Mouse (Mus musculus) thymus, adult 18-20 months (tissue): ENCODE measurements at regions not wholly inside any gene's neighbourhood (a gene's known extent, or its start where the extent isn't known, plus 50 kb on each side); places are given as distances from the start of the nearest gene placed in this dataset.
"Not testable (repeated sequence)": the region's sequence is repeated elsewhere in the genome, so short reads cannot be mapped to it uniquely, and the experiment has no call there.

ENCODE experiments used
- DNase-seq, 2 experiments: peaks; one replicate each; pipeline ENCODE4 v3.0.0; 2022; ENCODE audit warnings: mixed read lengths in 2 of 2

DNA sequence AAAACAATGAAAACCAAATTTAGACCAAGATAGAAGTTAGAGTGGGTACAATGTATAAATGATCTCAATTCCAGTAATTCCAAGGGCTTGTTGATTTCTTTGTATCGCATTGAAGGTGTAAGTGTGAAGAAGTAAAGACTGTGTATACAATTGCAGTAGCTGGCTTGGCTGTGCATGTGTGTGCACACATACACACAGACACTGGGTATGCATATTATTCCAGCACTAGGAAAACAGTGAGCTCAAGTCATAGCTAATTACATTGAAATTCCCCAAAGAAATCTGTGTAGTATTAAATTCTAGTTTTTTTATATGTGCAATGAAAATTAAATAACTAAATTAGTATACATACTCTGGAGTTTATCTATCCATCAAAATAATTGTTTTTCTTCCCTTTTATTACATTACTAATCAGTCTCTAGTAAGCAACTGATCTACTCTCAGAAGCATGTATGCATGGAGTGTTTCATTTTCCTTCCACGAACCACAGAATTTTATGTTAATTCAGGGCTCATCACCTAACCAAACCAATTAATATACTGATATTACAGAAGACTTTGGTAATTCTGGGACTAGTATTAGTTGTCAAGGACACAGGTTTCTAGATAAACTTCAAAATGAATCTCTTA is 56.5 kb downstream of the Gm8797 start:
- no peak for DNase-seq

DNA sequence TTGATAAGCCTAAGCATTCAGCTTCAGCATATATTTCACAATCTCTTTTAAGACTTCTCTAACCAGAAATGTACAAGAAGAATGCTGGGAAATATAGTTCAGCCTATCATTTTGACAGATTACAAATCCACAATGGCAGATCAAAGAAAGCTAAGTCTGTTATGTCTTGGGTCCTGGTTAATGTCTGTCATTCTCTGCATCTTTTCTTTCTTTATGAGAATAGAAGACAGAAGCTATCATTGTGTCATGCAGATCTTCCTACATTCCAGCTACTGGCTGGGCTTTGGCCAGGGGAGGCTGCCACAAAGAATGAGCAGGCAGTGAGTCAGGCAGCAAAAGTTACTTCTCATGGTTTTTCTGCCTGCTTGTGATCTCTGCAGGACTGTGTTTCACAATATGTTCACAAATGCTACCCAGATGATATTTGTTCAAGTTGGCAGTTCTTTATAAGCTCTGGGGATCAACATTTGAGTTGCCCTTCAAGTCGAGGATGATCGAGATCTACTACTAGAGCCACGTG is 60.5 kb downstream of the Gm8797 start:
- DNase-seq = no peak

DNA sequence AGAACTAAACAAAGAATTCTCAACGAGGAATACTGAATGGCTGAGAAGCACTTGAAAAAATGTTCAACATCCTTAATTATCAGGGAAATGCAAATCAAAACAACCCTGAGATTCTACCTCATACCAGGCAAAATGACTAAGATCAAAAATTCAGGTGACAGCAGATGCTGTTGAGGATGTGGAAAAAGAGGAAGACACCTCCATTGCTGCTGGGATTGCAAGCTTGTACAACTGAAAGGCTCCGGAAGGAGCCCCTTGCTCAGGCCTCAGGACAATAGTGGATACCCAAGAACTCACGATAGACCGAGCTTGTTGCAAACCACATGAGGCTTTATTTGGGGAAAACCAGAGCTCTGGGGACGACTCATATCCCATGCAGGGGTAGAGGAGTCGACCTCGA is 69.6 kb downstream of the Gm8797 start:
- DNase-seq = not testable (repeated sequence)

DNA sequence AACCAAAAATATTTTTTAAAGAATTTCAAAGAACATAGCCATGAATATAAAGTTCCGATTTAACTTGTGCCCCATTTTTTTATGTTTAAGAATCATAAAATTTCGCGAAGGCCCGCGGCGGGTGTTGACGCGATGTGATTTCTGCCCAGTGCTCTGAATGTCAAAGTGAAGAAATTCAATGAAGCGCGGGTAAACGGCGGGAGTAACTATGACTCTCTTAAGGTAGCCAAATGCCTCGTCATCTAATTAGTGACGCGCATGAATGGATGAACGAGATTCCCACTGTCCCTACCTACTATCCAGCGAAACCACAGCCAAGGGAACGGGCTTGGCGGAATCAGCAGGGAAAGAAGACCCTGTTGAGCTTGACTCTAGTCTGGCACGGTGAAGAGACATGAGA is 109.6 kb downstream of the Gm8797 start:
- DNase-seq = peak; percentile 99

DNA sequence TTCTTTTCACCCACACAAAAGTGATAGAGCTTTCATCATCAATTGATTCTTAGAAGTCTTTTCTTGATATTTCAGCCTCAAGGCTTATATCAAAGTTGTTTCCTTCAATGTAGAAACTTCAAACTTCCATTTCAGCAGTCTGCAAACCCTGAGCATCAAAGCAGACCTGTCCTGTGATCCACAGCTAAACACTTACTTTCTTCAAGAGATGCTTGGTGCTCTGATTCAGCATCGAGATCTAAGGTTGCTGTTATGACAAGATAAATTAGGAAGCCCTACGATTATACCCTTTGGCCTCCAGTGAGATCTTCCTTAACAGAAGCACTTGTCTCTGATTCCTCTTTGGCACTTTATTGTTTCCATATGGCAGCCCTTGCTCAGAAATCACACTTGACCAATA is 119.8 kb downstream of the Gm8797 start:
- no peak for DNase-seq

DNA sequence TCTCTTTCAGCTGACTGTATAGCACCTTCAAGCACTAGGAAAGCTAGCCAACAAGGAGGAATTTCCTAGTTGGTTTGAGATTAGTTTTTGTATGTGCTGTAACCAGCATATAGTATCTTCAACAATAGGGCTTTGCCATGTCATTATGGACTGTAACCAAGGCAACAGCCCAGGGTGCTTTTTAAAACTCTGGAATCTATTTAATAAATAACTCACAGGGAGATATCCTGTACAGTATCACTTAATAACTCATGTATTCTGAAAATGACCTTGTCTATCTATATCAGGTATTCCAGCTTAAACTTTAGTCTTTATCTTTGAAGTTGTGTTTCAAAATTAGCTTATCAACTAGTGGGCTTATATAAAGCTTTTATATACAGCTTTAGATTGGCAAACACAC is 128.5 kb downstream of the Gm8797 start:
- DNase-seq = no peak

DNA sequence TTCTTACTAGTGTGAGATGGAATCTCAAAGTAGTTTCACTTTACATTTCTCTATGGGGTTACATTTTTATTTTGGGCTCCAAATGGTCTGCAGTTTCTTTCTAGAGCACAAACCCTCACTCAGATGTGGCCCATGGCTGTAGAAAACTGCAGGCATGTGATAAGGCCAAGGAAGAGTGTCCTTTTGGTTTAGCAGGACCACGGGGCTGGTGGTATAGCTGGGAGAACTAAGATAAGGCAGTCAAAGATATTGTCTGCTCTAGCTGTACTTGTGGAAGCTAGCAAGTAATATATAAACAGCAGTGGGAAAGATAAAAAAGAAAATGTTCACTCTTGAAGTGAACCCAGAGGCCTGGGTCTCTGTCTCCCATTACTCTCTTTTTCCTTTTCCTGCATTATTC is 166.9 kb downstream of the Gm8797 start:
- no peak for DNase-seq

DNA sequence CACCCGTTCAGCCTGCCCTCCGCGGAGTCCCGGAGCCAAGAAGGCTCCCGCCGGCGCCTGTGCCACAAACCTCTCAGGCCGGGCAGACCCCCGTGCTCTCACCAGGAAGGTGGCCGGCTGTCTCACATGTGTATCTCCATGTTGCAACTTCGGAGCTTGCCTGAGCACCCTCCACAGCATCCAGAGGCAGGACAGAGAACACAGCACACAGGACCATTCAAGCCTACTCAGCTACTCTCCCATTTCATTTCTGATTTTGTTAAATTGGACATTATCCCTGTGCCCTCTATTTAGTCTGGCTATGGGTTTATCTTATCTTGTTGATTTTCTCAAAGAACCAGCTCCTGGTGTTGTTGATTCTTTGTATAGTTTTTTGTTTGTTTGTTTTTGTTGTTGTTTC is 199.6 kb downstream of the Gm8797 start:
- not testable (repeated sequence) for DNase-seq

DNA sequence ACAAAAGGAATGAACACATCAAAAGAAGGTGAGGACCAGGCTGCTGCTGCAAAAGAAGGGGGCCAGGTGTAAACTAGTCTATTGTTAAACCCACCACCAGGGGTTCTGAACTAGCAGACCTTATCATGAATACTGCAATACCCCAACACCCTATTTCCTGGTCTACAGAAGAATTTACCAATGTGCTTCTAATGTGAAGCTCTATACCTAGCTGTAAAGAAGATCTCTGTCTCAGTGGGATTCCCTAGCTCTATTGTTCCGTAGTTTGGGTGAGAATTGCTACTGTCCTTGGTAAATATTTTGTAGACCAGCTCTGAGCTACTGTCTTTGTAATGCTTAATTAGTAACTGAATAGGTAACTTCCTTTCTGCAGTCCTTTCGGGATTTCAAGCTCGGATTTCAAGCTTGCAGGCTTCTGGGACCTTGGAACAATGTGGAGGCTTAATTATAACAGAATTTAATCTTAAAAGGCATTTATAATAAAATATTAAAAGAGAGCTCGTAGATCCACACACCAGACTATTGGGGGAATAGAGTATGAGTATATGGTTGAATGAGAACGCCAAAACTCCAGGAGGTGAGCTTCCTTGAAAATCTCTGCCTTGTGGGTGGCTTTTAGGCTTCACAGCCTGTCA is 238.5 kb downstream of the Gm8797 start:
- not testable (repeated sequence) for DNase-seq

DNA sequence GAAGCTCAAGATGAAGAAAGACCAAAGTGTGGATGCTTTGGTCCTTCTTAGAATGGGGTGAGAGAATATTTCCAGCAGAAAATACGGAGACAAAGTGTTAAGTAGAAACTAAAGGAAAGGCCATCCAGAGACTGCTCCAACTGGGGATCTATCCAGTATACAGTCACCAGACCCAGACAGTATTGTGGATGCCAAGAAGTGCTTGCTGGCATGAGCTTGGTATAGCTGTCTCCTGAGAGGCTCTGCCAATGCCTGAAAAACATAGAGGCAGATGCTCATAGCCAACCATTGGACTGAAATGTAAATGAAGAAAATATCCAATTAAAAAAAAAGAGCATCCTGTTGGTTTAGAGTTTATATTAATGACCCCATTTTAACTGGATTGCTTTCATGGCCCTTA is 253.8 kb downstream of the Gm8797 start:
- no peak for DNase-seq

DNA sequence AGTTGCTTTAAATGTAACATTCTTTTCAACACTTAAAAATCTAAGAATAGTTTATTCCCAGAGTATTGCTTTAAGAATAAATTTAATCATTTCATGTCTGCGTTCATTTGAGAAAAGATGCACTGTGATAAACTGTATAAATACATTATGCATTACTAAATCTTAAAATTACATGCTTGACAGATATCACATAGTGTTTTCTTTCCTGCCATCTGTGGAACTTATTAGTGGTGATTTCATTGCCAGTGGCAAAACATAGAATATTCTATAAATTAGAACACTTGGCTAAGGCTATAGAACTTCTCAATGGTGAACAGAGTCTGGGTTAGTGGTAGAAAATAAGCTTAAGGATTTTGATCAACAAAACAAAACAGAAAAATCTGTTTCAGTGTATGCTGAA is 268.1 kb downstream of the Gm8797 start:
- DNase-seq = no peak

DNA sequence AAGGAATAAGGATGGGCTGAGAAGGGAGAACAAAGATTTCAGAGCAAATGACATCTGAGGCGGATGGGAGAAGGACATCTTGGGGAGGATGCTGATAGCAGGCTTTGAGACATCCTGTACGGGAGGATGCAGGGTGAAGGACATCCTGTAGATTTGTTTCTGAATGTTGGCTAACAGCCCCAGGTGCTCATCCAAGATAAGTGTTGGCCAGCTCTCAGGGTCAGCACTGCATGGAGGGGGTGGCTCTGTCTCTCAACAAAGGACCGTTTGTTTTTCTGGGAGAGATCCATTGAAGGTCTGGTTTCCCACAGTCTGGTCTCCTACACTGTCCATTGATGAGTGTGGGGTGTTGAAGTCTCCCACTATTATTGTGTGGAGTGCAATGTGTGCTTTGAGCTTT is 290.7 kb downstream of the Gm8797 start:
- not testable (repeated sequence) for DNase-seq

DNA sequence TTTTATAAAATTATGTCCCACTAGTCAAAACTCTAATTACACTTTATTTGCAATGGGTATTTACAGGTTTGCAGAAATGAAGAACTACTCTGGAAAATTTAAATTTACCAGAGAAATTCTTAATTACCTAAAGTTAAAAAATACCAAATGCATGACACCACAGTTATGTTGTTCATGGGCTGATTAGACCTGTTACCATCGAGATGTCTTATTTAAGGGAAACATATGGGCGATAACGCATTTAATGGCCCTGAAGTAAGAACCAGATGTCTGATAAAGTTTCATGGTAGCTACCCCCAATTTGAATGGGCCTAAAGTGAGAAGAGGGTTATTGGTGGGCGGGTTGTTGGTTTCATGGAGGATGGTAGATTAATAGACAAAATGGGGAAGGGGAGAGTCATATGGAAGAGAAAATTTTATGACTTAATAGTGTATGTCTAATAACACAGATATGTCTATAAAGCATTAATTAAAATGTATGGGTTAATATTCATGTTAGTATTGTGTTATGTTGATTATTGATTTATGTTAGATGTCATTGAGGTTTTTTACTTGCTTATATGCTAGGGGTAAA is 299.0 kb downstream of the Gm8797 start:
- DNase-seq = no peak

DNA sequence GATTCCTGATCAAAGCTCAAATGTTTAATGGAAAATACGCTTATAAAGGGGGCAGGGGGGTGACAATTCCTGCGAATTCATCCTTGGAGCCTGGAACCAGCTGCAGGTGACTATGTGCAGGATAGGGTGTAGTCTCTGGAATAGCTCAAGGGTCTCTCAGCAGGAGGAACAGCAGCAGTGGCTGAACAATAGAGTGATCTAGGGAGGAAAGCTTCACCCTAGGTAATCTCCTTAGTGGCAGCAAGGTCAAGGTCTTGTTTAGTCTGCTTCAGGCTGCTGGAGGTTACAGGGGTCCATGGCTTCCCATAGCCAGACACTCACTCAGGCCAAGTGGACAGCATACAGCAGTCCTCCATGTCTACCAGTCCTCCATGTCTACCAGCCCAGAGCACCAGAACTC is 301.3 kb downstream of the Gm8797 start:
- no peak for DNase-seq

DNA sequence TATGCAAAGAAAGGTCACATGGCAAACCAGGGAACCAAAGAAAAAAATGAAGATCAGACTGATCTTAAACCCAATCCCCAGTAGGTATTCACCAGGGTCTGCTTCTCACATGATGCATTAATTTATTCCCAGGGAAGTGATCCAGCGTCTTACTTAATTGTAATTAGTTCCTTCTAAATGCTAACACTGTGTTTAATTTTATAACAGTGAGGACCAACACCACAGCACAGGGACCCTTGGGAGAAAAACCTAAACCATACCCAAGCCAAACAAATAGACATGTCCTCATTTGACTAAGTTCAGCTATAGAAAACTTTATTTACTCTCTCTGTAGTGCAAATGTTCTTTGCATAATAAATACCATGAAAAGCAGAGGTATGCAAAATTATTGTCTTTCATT is 333.2 kb downstream of the Gm8797 start:
- DNase-seq = no peak

DNA sequence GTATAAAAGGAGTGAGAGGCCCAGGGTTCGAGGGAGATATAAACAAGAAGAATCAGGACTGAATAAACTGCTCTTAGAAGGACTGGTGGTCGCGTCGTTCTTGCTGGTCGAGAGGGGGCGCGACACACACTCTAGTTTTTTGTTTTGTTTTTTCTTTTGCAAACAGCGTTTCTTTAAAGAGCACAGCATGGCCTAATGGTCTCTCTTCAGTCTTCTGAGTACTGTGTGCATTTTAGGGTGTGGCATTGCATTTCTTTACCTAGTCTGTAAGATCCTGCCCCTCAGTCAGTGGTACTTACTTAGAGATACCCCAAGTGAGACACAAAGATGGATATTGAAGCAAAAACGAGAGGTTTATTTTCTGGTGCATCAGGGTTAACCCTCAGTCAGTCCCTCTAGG is 336.7 kb downstream of the Gm8797 start:
- DNase-seq = no peak

DNA sequence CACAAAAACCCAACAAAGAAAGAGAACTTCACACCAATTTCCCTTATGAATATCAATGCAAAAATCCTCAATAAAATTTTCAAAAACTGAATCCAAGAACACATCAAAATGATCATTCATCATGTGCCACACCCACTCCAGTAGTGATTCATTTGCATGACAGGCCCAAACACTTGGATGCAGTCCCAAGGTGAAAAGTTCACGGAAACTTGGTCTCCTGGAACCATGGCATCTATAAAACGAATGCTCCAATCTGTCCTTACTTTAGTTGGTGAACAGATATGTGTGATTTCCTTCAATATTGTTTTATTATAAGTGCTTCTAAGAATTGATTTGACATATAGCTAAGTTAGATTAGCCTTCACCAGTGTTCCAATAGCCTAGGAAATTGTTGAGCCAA is 343.3 kb downstream of the Gm8797 start:
- DNase-seq = no peak

DNA sequence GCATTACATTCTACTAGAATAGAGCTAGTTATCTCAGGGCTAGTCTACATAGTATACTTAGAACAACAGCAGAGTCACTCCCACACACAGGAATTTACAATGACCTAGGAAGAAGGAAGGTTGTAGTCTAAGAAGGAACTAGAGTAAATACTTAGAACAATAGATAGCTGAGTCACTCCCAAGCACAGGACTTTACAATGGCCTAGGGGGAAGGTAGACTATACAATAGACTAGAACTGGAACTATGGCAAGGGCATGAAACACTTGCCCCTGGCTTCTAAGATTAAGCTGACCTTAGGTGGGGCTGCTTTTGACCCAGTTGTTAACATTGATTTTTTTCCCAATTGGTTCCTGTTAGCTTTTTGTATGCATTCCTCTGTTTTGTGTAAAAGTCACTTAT is 343.8 kb downstream of the Gm8797 start:
- not testable (repeated sequence) for DNase-seq

DNA sequence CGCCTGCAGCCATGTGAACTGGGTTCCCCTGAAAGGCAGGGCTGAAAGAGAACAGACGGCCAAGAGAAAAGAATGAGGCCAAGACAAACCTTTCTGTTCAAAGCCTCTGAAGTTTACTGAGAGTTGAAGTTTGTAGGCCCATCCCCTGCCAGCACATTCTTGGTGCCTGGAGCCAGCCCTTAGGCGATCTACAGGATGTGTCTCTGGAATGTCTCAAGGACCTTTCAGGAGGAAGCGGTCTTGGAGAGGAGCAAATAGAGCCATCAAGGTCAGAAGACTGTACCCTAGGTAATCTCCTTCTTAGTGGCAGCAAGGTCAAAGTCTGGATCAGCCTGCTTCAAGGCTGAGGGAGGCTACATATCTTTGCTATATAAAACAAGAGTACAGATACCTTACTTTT is 350.3 kb downstream of the Gm8797 start:
- DNase-seq = no peak

DNA sequence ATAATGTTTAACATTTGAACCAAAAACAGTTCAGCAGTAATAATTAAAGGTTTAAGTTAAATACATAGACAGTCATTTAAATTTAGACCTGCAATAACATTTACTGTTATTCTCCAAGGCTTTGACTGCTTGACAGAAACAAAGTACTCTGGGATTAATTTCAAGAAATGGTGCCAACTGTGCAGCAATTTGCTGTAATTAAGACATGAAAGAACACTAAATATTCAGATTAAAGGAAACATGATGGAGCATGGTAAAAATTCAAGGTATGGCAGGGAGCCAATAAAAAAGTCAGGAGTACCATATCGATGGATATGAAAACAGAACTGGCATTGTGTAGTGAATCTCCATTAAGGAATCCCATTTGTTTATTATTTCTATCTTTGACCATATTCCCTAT is 352.3 kb downstream of the Gm8797 start:
- no peak for DNase-seq

DNA sequence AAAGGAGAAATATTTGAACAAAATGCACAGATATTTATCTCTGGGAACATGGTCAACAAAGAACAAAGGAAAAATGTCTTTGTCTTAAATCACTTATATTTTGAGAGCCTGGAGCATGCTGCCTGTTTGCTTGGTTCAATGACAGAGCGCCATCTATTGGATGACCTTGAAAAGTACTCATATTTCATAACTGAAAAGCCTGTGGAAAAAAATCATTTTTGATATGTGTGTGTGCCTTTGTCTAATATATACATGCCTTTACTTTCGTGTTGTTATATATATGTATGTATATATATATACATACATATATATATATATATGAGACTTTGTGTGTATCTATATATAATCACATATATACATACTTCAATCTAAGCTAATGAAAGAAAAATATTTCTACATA is 356.1 kb downstream of the Gm8797 start:
- no peak for DNase-seq

DNA sequence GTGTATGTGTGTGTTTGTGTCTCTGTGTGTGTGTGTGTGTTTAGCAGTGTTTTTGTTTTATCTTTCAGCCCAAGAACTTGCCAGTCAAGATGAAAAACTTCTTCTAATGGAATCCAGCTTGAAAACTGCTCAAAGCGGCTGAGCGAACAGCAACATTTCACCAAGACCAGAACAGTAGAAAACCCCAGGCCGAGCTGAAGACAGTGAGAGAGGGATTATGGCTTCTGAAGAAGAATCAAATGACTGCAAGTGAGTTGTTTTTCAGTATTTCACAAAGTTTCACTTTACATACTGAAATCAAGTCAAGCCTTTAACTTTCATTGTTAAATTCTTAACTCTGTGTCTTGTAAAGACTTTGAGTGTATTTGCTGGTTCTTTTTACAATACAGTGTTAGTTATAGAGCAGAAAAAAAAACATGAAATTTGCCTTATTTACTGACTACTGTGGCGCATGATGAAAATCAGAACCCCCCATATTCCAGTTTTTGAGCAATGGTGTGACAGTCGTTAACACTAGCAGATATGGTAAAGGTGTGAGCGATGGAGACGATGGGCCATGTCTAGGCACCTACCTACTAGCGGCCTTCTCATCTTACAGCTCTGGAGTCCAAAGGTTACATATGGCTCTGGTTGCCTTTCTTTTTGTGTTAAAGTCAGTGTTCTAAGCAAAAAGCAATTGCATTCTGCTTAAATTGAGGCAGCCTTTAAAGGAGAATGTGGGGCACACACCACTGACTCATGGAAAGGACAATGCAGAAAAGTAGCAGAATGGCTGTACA is 357.0 kb downstream of the Gm8797 start:
- DNase-seq = no peak

DNA sequence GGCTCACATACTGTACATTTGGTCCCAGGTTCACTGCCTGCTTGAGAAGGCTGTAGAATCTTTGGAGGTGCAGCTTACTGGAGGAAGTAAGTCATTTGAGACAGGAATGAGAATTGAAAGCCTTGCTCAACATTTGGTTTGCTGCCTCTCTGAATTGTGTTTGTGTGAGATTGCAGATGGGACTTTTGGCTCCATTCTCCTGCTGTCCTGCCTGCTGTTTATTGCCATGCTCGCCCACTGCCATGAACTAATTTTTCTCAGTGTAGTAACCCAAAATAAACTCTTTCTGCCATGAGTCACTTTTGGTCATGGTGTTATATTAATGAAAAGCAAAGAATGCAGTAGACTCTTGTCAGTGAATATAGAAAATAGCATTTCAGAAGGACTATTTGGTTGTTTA is 368.1 kb downstream of the Gm8797 start:
- DNase-seq = no peak

DNA sequence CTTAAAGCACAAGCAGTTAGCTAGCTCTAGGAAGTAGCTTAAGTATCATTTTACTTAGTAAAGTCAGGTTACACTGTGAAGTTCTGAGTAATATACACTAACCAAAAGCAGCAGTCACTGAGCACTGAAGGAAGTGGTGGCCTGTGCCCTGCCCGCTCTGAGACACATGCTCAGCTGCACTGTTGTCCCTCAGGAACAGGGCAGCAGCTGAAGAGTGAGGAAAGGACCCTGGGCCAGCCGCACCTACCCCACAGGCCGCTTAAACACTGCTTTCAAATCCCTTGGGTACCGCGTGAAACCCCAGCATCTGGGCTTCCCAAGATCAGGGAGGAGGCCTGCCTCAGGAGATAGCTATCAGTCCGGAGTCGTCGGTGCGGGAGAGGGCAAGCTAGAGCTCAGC is 385.1 kb downstream of the Gm8797 start:
- DNase-seq = not testable (repeated sequence)
